Mouse (Mus musculus): ENCODE data around the gene Batf2. TPM values are rescaled to one million over a fixed set of nuclear protein-coding genes. Genes with fewer than 3 reads are reported as not detected.

Gene Batf2
- polyA plus RNA-seq (2014; fragmentation: Nextera tagmentation; extraction: Ambion mirVana): 0.23 and 0.34 TPM in 2 replicates

GRCm38 (mm10) chr19:6140678-6141393 is at the start of gene Batf2:
Gene Batf2 (plus strand): TSS chr19:6140983.
- WGBS: under 1% methylated on average over 67 of the region's 68 CpGs
- peak; percentile 93 for ATAC-seq (ENCODE audit: insufficient number of reproducible peaks, insufficient read depth, low FRiP score, low read depth)
- Histone ChIP-seq H3K27me3 (ENCODE audit: control insufficient read depth, insufficient read depth, low read length) (no peaks in the 10 kb centered on the region), H3K4me3 (ENCODE audit: low read depth, low read length) (peak within 1 kb of the TSS; percentile 66), H3K27ac (ENCODE audit: low read length) (peak within 1 kb of the TSS; percentile 96), H3K9me3 (ENCODE audit: control insufficient read depth, low read depth, low read length) (no peaks in the 10 kb centered on the region), H3K9ac (replicated peaks; ENCODE audit: low read depth, low read length) (peak within 1 kb of the TSS; percentile 78), H3K4me1 (ENCODE audit: control insufficient read depth, insufficient read depth, low read length) (no peaks in the 10 kb centered on the region; the same call in 1 of the 2 replicates), H3K36me3 (ENCODE audit: control insufficient read depth, insufficient read depth, low read length) (peaks cover 9% of the 10 kb centered on the region; the same call in 1 of the 2 replicates), H3K4me2 (replicated peaks; ENCODE audit: low read depth, low read length) (peak within 1 kb of the TSS; percentile 72)

GRCm38 (mm10) chr19:6094119-6094518 is 46.7 kb upstream of the Batf2 start, which contains the start of gene AC131692.1:
Gene AC131692.1 (plus strand): TSS chr19:6094419.
- ATAC-seq (ENCODE audit: insufficient number of reproducible peaks, insufficient read depth, low FRiP score, low read depth): no peak
- H3K27me3 ChIP-seq (ENCODE audit: control insufficient read depth, insufficient read depth, low read length): no peaks in the 10 kb centered on the region
- WGBS: 81% methylated on average over 7 of the region's 7 CpGs
- no peaks in the 10 kb centered on the region for H3K4me1 ChIP-seq (ENCODE audit: control insufficient read depth, insufficient read depth, low read length)
- no peak within 1 kb of the TSS for H3K27ac ChIP-seq (ENCODE audit: low read length)
- no peak within 1 kb of the TSS for H3K9ac ChIP-seq (replicated peaks; ENCODE audit: low read depth, low read length)
- no peak within 1 kb of the TSS for H3K4me3 ChIP-seq (ENCODE audit: low read depth, low read length)
- H3K36me3 ChIP-seq (ENCODE audit: control insufficient read depth, insufficient read depth, low read length): peaks cover 27% of the 10 kb centered on the region
- H3K9me3 ChIP-seq (ENCODE audit: control insufficient read depth, low read depth, low read length): no peaks in the 10 kb centered on the region
- no peak within 1 kb of the TSS for H3K4me2 ChIP-seq (replicated peaks; ENCODE audit: low read depth, low read length)

GRCm38 (mm10) chr19:6097847-6098246 is 42.9 kb upstream of the Batf2 start:
- no peak overlapping the region for H3K27ac ChIP-seq (ENCODE audit: low read length)
- 82% methylated on average over 3 of the region's 3 CpGs for WGBS
- no peak overlapping the region for H3K9ac ChIP-seq (replicated peaks; ENCODE audit: low read depth, low read length)
- no peak overlapping the region for H3K4me3 ChIP-seq (ENCODE audit: low read depth, low read length)
- no peaks in the 10 kb centered on the region for H3K4me1 ChIP-seq (ENCODE audit: control insufficient read depth, insufficient read depth, low read length)
- peaks cover 4% of the 10 kb centered on the region; the same call in 1 of the 2 replicates for H3K36me3 ChIP-seq (ENCODE audit: control insufficient read depth, insufficient read depth, low read length)
- H3K9me3 ChIP-seq (ENCODE audit: control insufficient read depth, low read depth, low read length): no peaks in the 10 kb centered on the region
- H3K4me2 ChIP-seq (replicated peaks; ENCODE audit: low read depth, low read length): no peak overlapping the region
- ATAC-seq (ENCODE audit: insufficient number of reproducible peaks, insufficient read depth, low FRiP score, low read depth): no peak
- no peaks in the 10 kb centered on the region for H3K27me3 ChIP-seq (ENCODE audit: control insufficient read depth, insufficient read depth, low read length)

- no peak overlapping the region for H3K9ac ChIP-seq (replicated peaks; ENCODE audit: low read depth, low read length)
- no peak for ATAC-seq (ENCODE audit: insufficient number of reproducible peaks, insufficient read depth, low FRiP score, low read depth)
- H3K4me3 ChIP-seq (ENCODE audit: low read depth, low read length): no peak overlapping the region
- H3K4me1 ChIP-seq (ENCODE audit: control insufficient read depth, insufficient read depth, low read length): no peaks in the 10 kb centered on the region
- no peaks in the 10 kb centered on the region for H3K27me3 ChIP-seq (ENCODE audit: control insufficient read depth, insufficient read depth, low read length)
- no peaks in the 10 kb centered on the region for H3K9me3 ChIP-seq (ENCODE audit: control insufficient read depth, low read depth, low read length)
- no peak overlapping the region for H3K4me2 ChIP-seq (replicated peaks; ENCODE audit: low read depth, low read length)
- no peak overlapping the region for H3K27ac ChIP-seq (ENCODE audit: low read length)
- no peaks in the 10 kb centered on the region; the same call in 1 of the 2 replicates for H3K36me3 ChIP-seq (ENCODE audit: control insufficient read depth, insufficient read depth, low read length)
- WGBS: 54% methylated on average over 6 of the region's 6 CpGs
These were observed 39.6 kb upstream of the Batf2 start for GRCm38 (mm10) chr19:6101186-6101585.

GRCm38 (mm10) chr19:6102169-6102853 is 38.5 kb upstream of the Batf2 start:
- H3K27ac ChIP-seq (ENCODE audit: low read length): no peak overlapping the region
- H3K36me3 ChIP-seq (ENCODE audit: control insufficient read depth, insufficient read depth, low read length): no peaks in the 10 kb centered on the region; the same call in 1 of the 2 replicates
- 77% methylated on average over 6 of the region's 6 CpGs for WGBS
- H3K4me1 ChIP-seq (ENCODE audit: control insufficient read depth, insufficient read depth, low read length): no peaks in the 10 kb centered on the region
- no peaks in the 10 kb centered on the region for H3K9me3 ChIP-seq (ENCODE audit: control insufficient read depth, low read depth, low read length)
- no peak overlapping the region for H3K4me2 ChIP-seq (replicated peaks; ENCODE audit: low read depth, low read length)
- no peak for ATAC-seq (ENCODE audit: insufficient number of reproducible peaks, insufficient read depth, low FRiP score, low read depth)
- H3K27me3 ChIP-seq (ENCODE audit: control insufficient read depth, insufficient read depth, low read length): no peaks in the 10 kb centered on the region
- no peak overlapping the region for H3K9ac ChIP-seq (replicated peaks; ENCODE audit: low read depth, low read length)
- H3K4me3 ChIP-seq (ENCODE audit: low read depth, low read length): no peak overlapping the region

GRCm38 (mm10) chr19:6104476-6104875 is 36.3 kb upstream of the Batf2 start:
- H3K36me3 ChIP-seq (ENCODE audit: control insufficient read depth, insufficient read depth, low read length): no peaks in the 10 kb centered on the region
- no peak for ATAC-seq (ENCODE audit: insufficient number of reproducible peaks, insufficient read depth, low FRiP score, low read depth)
- no peak overlapping the region for H3K4me2 ChIP-seq (replicated peaks; ENCODE audit: low read depth, low read length)
- no peak overlapping the region for H3K4me3 ChIP-seq (ENCODE audit: low read depth, low read length)
- H3K27me3 ChIP-seq (ENCODE audit: control insufficient read depth, insufficient read depth, low read length): no peaks in the 10 kb centered on the region
- H3K27ac ChIP-seq (ENCODE audit: low read length): no peak overlapping the region
- no peaks in the 10 kb centered on the region for H3K4me1 ChIP-seq (ENCODE audit: control insufficient read depth, insufficient read depth, low read length)
- no peaks in the 10 kb centered on the region for H3K9me3 ChIP-seq (ENCODE audit: control insufficient read depth, low read depth, low read length)
- H3K9ac ChIP-seq (replicated peaks; ENCODE audit: low read depth, low read length): no peak overlapping the region
- WGBS: 68% methylated on average over 4 of the region's 4 CpGs

- H3K4me3 ChIP-seq (ENCODE audit: low read depth, low read length): no peak within 1 kb of the TSS
- WGBS: 86% methylated on average over 7 of the region's 7 CpGs
- no peak within 1 kb of the TSS for H3K9ac ChIP-seq (replicated peaks; ENCODE audit: low read depth, low read length)
- H3K27ac ChIP-seq (ENCODE audit: low read length): no peak within 1 kb of the TSS
- no peak within 1 kb of the TSS for H3K4me2 ChIP-seq (replicated peaks; ENCODE audit: low read depth, low read length)
- no peaks in the 10 kb centered on the region for H3K27me3 ChIP-seq (ENCODE audit: control insufficient read depth, insufficient read depth, low read length)
- no peaks in the 10 kb centered on the region for H3K36me3 ChIP-seq (ENCODE audit: control insufficient read depth, insufficient read depth, low read length)
- H3K4me1 ChIP-seq (ENCODE audit: control insufficient read depth, insufficient read depth, low read length): no peaks in the 10 kb centered on the region
- H3K9me3 ChIP-seq (ENCODE audit: control insufficient read depth, low read depth, low read length): no peaks in the 10 kb centered on the region
- no peak for ATAC-seq (ENCODE audit: insufficient number of reproducible peaks, insufficient read depth, low FRiP score, low read depth)
These were observed 35.2 kb upstream of the Batf2 start, which contains the start of gene Naaladl1 for GRCm38 (mm10) chr19:6105586-6105985. Gene Naaladl1 (plus strand): TSS chr19:6105782.

- ATAC-seq (ENCODE audit: insufficient number of reproducible peaks, insufficient read depth, low FRiP score, low read depth): no peak
- H3K27me3 ChIP-seq (ENCODE audit: control insufficient read depth, insufficient read depth, low read length): no peaks in the 10 kb centered on the region
- H3K4me1 ChIP-seq (ENCODE audit: control insufficient read depth, insufficient read depth, low read length): peaks cover 5% of the 10 kb centered on the region; the same call in 1 of the 2 replicates
- WGBS: 24% methylated on average over 6 of the region's 6 CpGs
- H3K9me3 ChIP-seq (ENCODE audit: control insufficient read depth, low read depth, low read length): no peaks in the 10 kb centered on the region
- H3K9ac ChIP-seq (replicated peaks; ENCODE audit: low read depth, low read length): no peak overlapping the region
- no peak overlapping the region for H3K4me3 ChIP-seq (ENCODE audit: low read depth, low read length)
- peaks cover 20% of the 10 kb centered on the region for H3K36me3 ChIP-seq (ENCODE audit: control insufficient read depth, insufficient read depth, low read length)
- no peak overlapping the region for H3K27ac ChIP-seq (ENCODE audit: low read length)
- H3K4me2 ChIP-seq (replicated peaks; ENCODE audit: low read depth, low read length): no peak overlapping the region
These were observed 27.7 kb upstream of the Batf2 start for GRCm38 (mm10) chr19:6113116-6113515.

Data from stomach, embryonic 14.5 days (tissue).